Mouse (Mus musculus): ENCODE measurements around the gene Chp2. TPM values are rescaled to one million over a fixed set of nuclear protein-coding genes. Genes with fewer than 3 reads are reported as not detected.

Chp2 gene
- polyA plus RNA-seq, 1 experiment from 2014 or later: 1.2 TPM

GRCm38 (mm10) chr7:122272334-122272733 is 53.0 kb downstream of the Chp2 start:
- Histone ChIP-seq H3K4me2 (ENCODE audit: low read depth, low read length) (no peak overlapping the region), H3K36me3 (ENCODE audit: control insufficient read depth, insufficient read depth, low read length) (no peaks in the 10 kb centered on the region), H3K27ac (replicated peaks; ENCODE audit: low read depth, low read length) (no peak overlapping the region), H3K4me3 (ENCODE audit: low read depth, low read length) (no peak overlapping the region), H3K9ac (ENCODE audit: low read depth, low read length) (no peak overlapping the region), H3K4me1 (ENCODE audit: control insufficient read depth, insufficient read depth, low read length) (no peaks in the 10 kb centered on the region), H3K9me3 (ENCODE audit: control insufficient read depth, low read length) (no peaks in the 10 kb centered on the region), H3K27me3 (replicated peaks; ENCODE audit: control insufficient read depth, insufficient read depth, low read length) (no peaks in the 10 kb centered on the region)
- no peak for DNase-seq (ENCODE audit: low spot score)
- WGBS: 90% methylated on average over 2 of the region's 2 CpGs
- no peak for ATAC-seq (ENCODE audit: low read depth)

Other genes starting within 250 kb of the Chp2 start
- 11.4 and 14.4 TPM in 2 replicates for gene Cog7, start 237.8 kb upstream of the Chp2 start, polyA plus RNA-seq (2014; fragmentation: Nextera tagmentation; extraction: Ambion mirVana)
- gene Gga2, start 198.3 kb upstream of the Chp2 start, polyA plus RNA-seq (2014; fragmentation: Nextera tagmentation; extraction: Ambion mirVana): 75.8 and 86.4 TPM in 2 replicates
- 90.2 and 91.6 TPM in 2 replicates for gene Ubfd1, start 152.3 kb upstream of the Chp2 start, polyA plus RNA-seq (2014; fragmentation: Nextera tagmentation; extraction: Ambion mirVana)
- 17.3 and 19.0 TPM in 2 replicates for gene Ears2, start 152.2 kb upstream of the Chp2 start, polyA plus RNA-seq (2014; fragmentation: Nextera tagmentation; extraction: Ambion mirVana)
- 559 and 632 TPM in 2 replicates for gene Ndufab1, start 117.6 kb upstream of the Chp2 start, polyA plus RNA-seq (2014; fragmentation: Nextera tagmentation; extraction: Ambion mirVana)
- 9.9 and 12.5 TPM in 2 replicates for gene Palb2, start 86.5 kb upstream of the Chp2 start, polyA plus RNA-seq (2014; fragmentation: Nextera tagmentation; extraction: Ambion mirVana)
- gene Dctn5, start 86.5 kb upstream of the Chp2 start, polyA plus RNA-seq (2014; fragmentation: Nextera tagmentation; extraction: Ambion mirVana): 104 and 115 TPM in 2 replicates
- gene Plk1, start 60.1 kb upstream of the Chp2 start, polyA plus RNA-seq (2014; fragmentation: Nextera tagmentation; extraction: Ambion mirVana): 69.1 and 87.1 TPM in 2 replicates
- 0.07 TPM in 1 of 2 replicates, not detected in the other for gene Ern2, start 33.3 kb upstream of the Chp2 start, polyA plus RNA-seq (2014; fragmentation: Nextera tagmentation; extraction: Ambion mirVana)
- 8.8 and 10.1 TPM in 2 replicates for gene Prkcb, start 69.3 kb downstream of the Chp2 start, polyA plus RNA-seq (2014; fragmentation: Nextera tagmentation; extraction: Ambion mirVana)